Mouse (Mus musculus) lung, adult 2 months (tissue): Measurements from ENCODE around the gene Atp11a.

Experiments used
- CTCF ChIP-seq: fragments of 200-500 bp; IDR thresholded peaks from 2 replicates; pipeline ENCODE4 v1.5.1; 2011; ENCODE audit warnings: mild to moderate bottlenecking, low read length, control low read depth; ENCODE audit not compliant: insufficient read depth
- POLR2A ChIP-seq: fragments of 200-500 bp; IDR thresholded peaks from 2 replicates; pipeline ENCODE4 v1.6.1; 2011; ENCODE audit warnings: low read depth, mild to moderate bottlenecking, control low read depth, low read length, borderline replicate concordance; ENCODE audit errors: extremely low read depth

DNA sequence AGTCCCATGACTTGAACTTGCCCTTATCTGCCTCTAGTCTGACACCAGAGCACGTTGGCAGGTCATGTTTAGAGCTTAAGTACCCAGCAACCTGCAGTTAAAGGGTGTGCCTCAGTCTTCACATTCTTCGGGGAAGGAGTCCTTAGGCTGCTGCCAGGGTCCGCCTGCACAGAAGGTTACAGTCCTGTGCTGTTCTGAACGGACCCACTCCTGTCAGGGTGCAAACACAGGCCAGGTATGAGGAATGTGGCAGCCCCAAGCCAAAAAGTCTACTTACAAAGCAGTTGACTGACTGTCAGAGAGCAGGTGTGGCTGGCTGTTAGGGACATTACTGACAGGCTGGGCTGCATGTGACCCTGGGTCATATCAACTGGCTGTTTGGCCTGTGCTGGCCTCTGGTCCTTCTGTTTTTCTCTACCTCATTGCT, 18.1 kb downstream of the Atp11a start:
- TF ChIP-seq CTCF (no peak), POLR2A (no peak)
